25 mouse cellular contexts compared by ENCODE assay signal in the genomic region with DNA sequence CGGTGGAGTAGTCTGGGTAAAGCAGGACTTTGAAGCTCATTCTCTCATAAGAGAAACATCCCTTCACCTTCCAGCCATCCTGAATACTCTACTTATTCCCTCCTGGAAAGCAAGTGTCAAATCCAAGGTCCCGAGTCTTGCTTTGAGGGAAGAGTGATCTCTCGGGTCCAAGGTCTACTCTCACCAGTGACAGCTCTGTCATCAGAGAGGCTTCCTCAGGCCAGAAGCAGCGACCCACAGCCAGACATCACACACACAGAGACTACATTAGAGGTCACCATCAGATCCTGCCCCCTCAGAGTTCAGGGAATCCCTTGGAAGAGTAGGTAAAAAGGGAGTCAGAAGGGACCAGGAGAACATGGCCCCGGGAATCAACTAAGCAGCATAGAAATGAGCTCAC.
DNase-seq lines count a peak whose midpoint lies in the region; ATAC-seq lines count a peak whose summit lies in the region.
"Had no signal": no experiment of that assay in that cellular context is flagged by ENCODE, and none has a peak within 500 bp of the region (broad histone marks: within the 10 kb centered on the region; RNA-seq: fewer than 3 reads in every experiment).

No protein-coding gene starts in this region.

- peaks cover 44% of the 10 kb centered on the region for H3K4me1 ChIP-seq in forebrain, embryonic 10.5 days
- H3K4me1 ChIP-seq in forebrain, embryonic 12.5 days, result peaks cover 41% of the 10 kb centered on the region
- peaks cover 18% of the 10 kb centered on the region for H3K4me1 ChIP-seq in midbrain, embryonic 11.5 days (ENCODE audit: control insufficient read depth, insufficient read depth, low read length)
- peaks cover 30% of the 10 kb centered on the region for H3K4me1 ChIP-seq in midbrain, embryonic 14.5 days (ENCODE audit: control insufficient read depth, insufficient read depth, low read length)

- peak overlapping the region; percentile 62 for H3K27ac ChIP-seq in forebrain, embryonic 10.5 days
- H3K27ac ChIP-seq in forebrain, embryonic 12.5 days, result no peak overlapping the region
- H3K27ac ChIP-seq in midbrain, embryonic 11.5 days (ENCODE audit: low read depth, low read length), result no peak overlapping the region
- no peak overlapping the region for H3K27ac ChIP-seq in midbrain, embryonic 14.5 days (replicated peaks; ENCODE audit: low read depth, low read length)
- H3K27ac ChIP-seq: hindbrain, embryonic 13.5 days; macrophage had no signal

- no peak for ATAC-seq in forebrain, embryonic 12.5 days (ENCODE audit: low FRiP score)
- ATAC-seq in midbrain, embryonic 11.5 days (ENCODE audit: low FRiP score), result no peak
- ATAC-seq in midbrain, embryonic 14.5 days (ENCODE audit: low FRiP score, low TSS enrichment), result no peak
- ATAC-seq in activated CD4-positive, CD25-positive, alpha-beta regulatory T cell, adult 4 months, result no peak
- ATAC-seq: forebrain, embryonic 14.5 days; liver, postnatal 0 days; midbrain, embryonic 16.5 days had no signal

- no peak overlapping the region for H3K9ac ChIP-seq in forebrain, embryonic 12.5 days
- H3K9ac ChIP-seq in midbrain, embryonic 11.5 days (ENCODE audit: low read length), result no peak overlapping the region
- H3K9ac ChIP-seq in midbrain, embryonic 14.5 days (replicated peaks; ENCODE audit: low read length), result no peak overlapping the region
- H3K9ac ChIP-seq: hindbrain, embryonic 13.5 days; limb, embryonic 12.5 days had no signal

- H3K4me3 ChIP-seq in forebrain, embryonic 10.5 days, result no peak overlapping the region
- no peak overlapping the region for H3K4me3 ChIP-seq in forebrain, embryonic 12.5 days (replicated peaks)
- H3K4me3 ChIP-seq in midbrain, embryonic 11.5 days (ENCODE audit: low read depth, low read length), result no peak overlapping the region
- no peak overlapping the region for H3K4me3 ChIP-seq in midbrain, embryonic 14.5 days (replicated peaks; ENCODE audit: low read depth, low read length)
- H3K4me3 ChIP-seq: hindbrain, embryonic 13.5 days; limb, embryonic 12.5 days had no signal

- DNase-seq in forebrain, embryonic 10.5 days (ENCODE audit: extremely low spot score, low spot score), result no peak
- peak; percentile 46 for DNase-seq in kidney, adult 9 months
- DNase-seq in kidney, postnatal 14 days, result no peak
- peak; percentile 54 for DNase-seq in midbrain, embryonic 11.5 days (ENCODE audit: low spot score, missing footprints)
- no peak for DNase-seq in midbrain, embryonic 14.5 days
- DNase-seq in yolk sac, embryonic 10.5 days (ENCODE audit: low spot score), result peak; percentile 31
- DNase-seq: adrenal gland, adult 8-10 months; cerebellum, adult 2 months; cerebellum, postnatal 14 days; gastrocnemius, postnatal 36 days; heart, adult 18-20 months; heart, postnatal 36 days; liver, postnatal 0 days; right cerebral cortex, adult 18-20 months; thymus, postnatal 4 days had no signal

- H3K36me3 ChIP-seq in forebrain, embryonic 10.5 days (replicated peaks), result peaks cover 2% of the 10 kb centered on the region
- H3K36me3 ChIP-seq in forebrain, embryonic 12.5 days (replicated peaks), result 0 out of 2 replicates have a peak, but pooled peaks cover 3% of the 10 kb centered on the region
- no peaks in the 10 kb centered on the region for H3K36me3 ChIP-seq in midbrain, embryonic 11.5 days (ENCODE audit: control insufficient read depth, insufficient read depth, low read length)
- no peaks in the 10 kb centered on the region for H3K36me3 ChIP-seq in midbrain, embryonic 14.5 days (ENCODE audit: control insufficient read depth, insufficient read depth, low read length)

- H3K27me3 ChIP-seq in forebrain, embryonic 10.5 days (ENCODE audit: poor library complexity, severe bottlenecking), result no peaks in the 10 kb centered on the region
- H3K27me3 ChIP-seq in forebrain, embryonic 12.5 days, result no peaks in the 10 kb centered on the region
- no peaks in the 10 kb centered on the region for H3K27me3 ChIP-seq in midbrain, embryonic 11.5 days (ENCODE audit: control insufficient read depth, insufficient read depth, low read length)
- H3K27me3 ChIP-seq in midbrain, embryonic 14.5 days (ENCODE audit: control insufficient read depth, insufficient read depth, low read length), result no peaks in the 10 kb centered on the region
- H3K27me3 ChIP-seq: CH12.LX; hindbrain, embryonic 13.5 days; limb, embryonic 12.5 days had no signal

- H3K4me2 ChIP-seq in forebrain, embryonic 12.5 days, result no peak overlapping the region
- no peak overlapping the region for H3K4me2 ChIP-seq in midbrain, embryonic 11.5 days
- no peak overlapping the region for H3K4me2 ChIP-seq in midbrain, embryonic 14.5 days (ENCODE audit: low read length)
- H3K4me2 ChIP-seq: heart, embryonic 11.5 days; hindbrain, embryonic 13.5 days; limb, embryonic 12.5 days; liver, embryonic 11.5 days had no signal

- H3K9me3 ChIP-seq in forebrain, embryonic 10.5 days, result no peaks in the 10 kb centered on the region; the same call in 1 of the 2 replicates
- H3K9me3 ChIP-seq in forebrain, embryonic 12.5 days, result 0 out of 2 replicates have a peak, but pooled peaks cover 2% of the 10 kb centered on the region
- peaks cover 4% of the 10 kb centered on the region; the same call in 1 of the 2 replicates for H3K9me3 ChIP-seq in midbrain, embryonic 11.5 days (ENCODE audit: control insufficient read depth, low read length)
- H3K9me3 ChIP-seq in midbrain, embryonic 14.5 days (ENCODE audit: control insufficient read depth, low read length), result peaks cover 5% of the 10 kb centered on the region; the same call in 1 of the 2 replicates
- H3K9me3 ChIP-seq: hindbrain, embryonic 13.5 days; limb, embryonic 12.5 days had no signal

- 89% methylated on average over 5 of the region's 5 CpGs for WGBS in forebrain, embryonic 10.5 days
- WGBS in forebrain, embryonic 12.5 days, result 86% methylated on average over 5 of the region's 5 CpGs
- 90% methylated on average over 5 of the region's 5 CpGs for WGBS in midbrain, embryonic 11.5 days
- WGBS in midbrain, embryonic 14.5 days, result 89% methylated on average over 5 of the region's 5 CpGs

Comparison
In these comparisons a context has a peak if more than half of its experiments do, and no peak if none do; other contexts are left out.
1. DNase-seq: peak in kidney, adult 9 months (single experiment), midbrain, embryonic 11.5 days (single experiment) and yolk sac, embryonic 10.5 days (single experiment); none in forebrain, embryonic 10.5 days (single experiment), kidney, postnatal 14 days (single experiment) and midbrain, embryonic 14.5 days (single experiment).